Mouse (Mus musculus): Measurements from ENCODE around the gene Exoc6b.

DNA sequence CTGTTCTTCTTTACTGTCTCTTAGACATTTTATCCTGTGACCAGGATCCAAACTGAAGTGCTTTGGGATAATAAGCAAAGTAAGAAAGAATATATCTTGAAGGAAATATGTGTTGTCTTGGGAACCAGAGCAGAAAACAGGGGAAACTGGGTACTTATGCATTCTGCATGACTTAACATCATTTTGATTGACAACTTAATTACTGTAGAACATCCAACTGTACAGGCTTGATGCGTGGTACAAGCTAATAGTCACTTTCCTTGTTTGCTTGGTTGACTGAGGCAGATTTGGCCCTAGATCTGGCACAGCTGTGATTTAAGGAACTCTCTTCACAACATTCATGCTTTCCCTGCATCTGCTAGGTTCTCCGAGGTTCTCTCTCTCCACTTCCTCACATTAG is 285.3 kb downstream of the Exoc6b start:
- TF ChIP-seq CTCF (IDR thresholded peaks at IDR 0.05) = no peak
- TF ChIP-seq EP300 (IDR thresholded peaks at IDR 0.05; ENCODE audit: insufficient read depth, low read depth, low read length) = no peak

All from heart, adult 2 months (tissue).